Mouse (Mus musculus): Measurements from ENCODE around the gene Slc16a13. TPM values are rescaled to one million over a fixed set of nuclear protein-coding genes. Genes with fewer than 3 reads are reported as not detected.
"Not testable (repeated sequence)": the region's sequence is repeated elsewhere in the genome, so short reads cannot be mapped to it uniquely, and the experiment has no call there.

Slc16a13 gene
- polyA plus RNA-seq, 1 experiment from 2014 or later = 5.2 TPM

GRCm38 (mm10) chr11:70185120-70185519 lies 35.7 kb downstream of the Slc16a13 start:
- Histone ChIP-seq H3K9me3 (replicated peaks) (no peaks in the 10 kb centered on the region), H3K27me3 (no peaks in the 10 kb centered on the region), H3K27ac (no peak overlapping the region), H3K36me3 (no peaks in the 10 kb centered on the region), H3K9ac (no peak overlapping the region), H3K4me3 (no peak overlapping the region), H3K4me1 (replicated peaks) (no peaks in the 10 kb centered on the region), H3K4me2 (no peak overlapping the region)
- ATAC-seq (replicated peaks; ENCODE audit: insufficient number of reproducible peaks, insufficient read depth, low FRiP score, low read depth) = no peak
- WGBS = 60% methylated on average over 7 of the region's 7 CpGs

DNA sequence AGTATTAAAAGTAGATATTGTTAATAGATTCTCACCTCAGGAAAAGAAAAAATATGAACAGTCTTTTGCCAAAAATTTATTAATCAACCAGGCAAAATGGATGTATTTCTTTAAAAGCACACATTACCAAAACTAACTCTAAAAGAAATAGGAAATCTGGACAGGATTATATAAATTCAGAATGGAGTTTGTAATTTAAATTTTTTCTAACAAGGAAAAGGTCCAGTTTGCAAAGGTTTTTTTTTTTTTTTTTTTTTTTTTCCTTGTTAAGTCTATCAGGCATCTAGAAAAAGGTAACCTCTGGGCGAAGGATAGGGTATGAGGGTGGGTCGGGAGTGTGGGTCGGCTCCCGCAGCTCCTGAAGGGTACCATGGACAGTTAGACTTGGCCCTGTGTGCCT lies 40.4 kb downstream of the Slc16a13 start:
- H3K4me2 ChIP-seq = no peak overlapping the region
- no peak overlapping the region for H3K9ac ChIP-seq
- no peaks in the 10 kb centered on the region for H3K27me3 ChIP-seq
- H3K27ac ChIP-seq = no peak overlapping the region
- no peaks in the 10 kb centered on the region for H3K36me3 ChIP-seq
- no peaks in the 10 kb centered on the region; the same call in 1 of the 2 replicates for H3K9me3 ChIP-seq (replicated peaks)
- no peak for ATAC-seq (replicated peaks; ENCODE audit: insufficient number of reproducible peaks, insufficient read depth, low FRiP score, low read depth)
- 87% methylated on average over 4 of the region's 4 CpGs for WGBS
- H3K4me1 ChIP-seq (replicated peaks) = no peaks in the 10 kb centered on the region
- no peak overlapping the region for H3K4me3 ChIP-seq

DNA sequence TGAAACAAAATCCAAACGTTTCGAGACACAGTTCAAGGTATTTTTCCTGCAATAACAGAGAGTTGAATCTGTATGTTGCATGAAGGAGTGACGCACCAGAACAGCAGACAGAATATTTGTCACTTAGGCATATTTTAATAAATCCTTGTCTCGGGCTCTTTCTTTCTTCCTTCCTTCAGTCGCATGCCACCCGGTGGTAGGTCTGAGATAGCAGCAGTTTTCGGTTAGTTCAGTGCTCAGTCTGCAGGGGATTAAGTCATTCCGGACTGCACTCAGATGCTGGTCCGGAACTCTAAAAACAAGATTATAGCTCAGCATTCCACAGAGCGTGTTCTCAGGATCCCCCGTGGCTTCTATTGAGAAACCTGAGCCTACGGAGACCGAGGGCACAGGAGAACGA lies 41.5 kb downstream of the Slc16a13 start:
- Histone ChIP-seq H3K27ac (no peak overlapping the region), H3K4me2 (no peak overlapping the region), H3K36me3 (no peaks in the 10 kb centered on the region), H3K4me1 (replicated peaks) (no peaks in the 10 kb centered on the region), H3K27me3 (no peaks in the 10 kb centered on the region), H3K9me3 (replicated peaks) (no peaks in the 10 kb centered on the region; the same call in 1 of the 2 replicates), H3K9ac (no peak overlapping the region), H3K4me3 (no peak overlapping the region)
- WGBS = 43% methylated on average over 14 of the region's 14 CpGs
- no peak for ATAC-seq (replicated peaks; ENCODE audit: insufficient number of reproducible peaks, insufficient read depth, low FRiP score, low read depth)

DNA sequence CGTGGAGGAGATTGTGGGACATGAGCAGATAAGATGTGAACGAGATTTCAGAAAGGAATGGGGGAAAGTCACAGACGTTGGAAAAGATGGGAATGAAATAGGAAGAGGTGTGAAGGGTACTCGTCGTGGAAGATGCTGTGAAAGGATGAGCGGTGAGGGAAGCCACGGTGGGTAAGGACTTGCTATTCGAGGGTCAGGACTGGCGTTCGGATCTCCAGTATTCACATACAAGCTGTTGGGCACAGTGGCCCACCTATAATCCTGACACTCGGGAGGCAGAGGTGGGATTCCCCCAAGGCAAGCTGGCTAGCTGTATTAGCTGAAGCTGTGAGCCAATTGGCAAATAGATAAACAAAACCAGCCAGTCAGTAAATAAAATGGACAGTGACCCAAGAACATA lies 42.1 kb downstream of the Slc16a13 start:
- Histone ChIP-seq H3K9ac (no peak overlapping the region), H3K4me1 (replicated peaks) (no peaks in the 10 kb centered on the region), H3K4me2 (no peak overlapping the region), H3K27me3 (no peaks in the 10 kb centered on the region), H3K36me3 (no peaks in the 10 kb centered on the region), H3K27ac (no peak overlapping the region), H3K4me3 (no peak overlapping the region), H3K9me3 (replicated peaks) (no peaks in the 10 kb centered on the region; the same call in 1 of the 2 replicates)
- 71% methylated on average over 11 of the region's 11 CpGs for WGBS
- no peak for ATAC-seq (replicated peaks; ENCODE audit: insufficient number of reproducible peaks, insufficient read depth, low FRiP score, low read depth)

DNA sequence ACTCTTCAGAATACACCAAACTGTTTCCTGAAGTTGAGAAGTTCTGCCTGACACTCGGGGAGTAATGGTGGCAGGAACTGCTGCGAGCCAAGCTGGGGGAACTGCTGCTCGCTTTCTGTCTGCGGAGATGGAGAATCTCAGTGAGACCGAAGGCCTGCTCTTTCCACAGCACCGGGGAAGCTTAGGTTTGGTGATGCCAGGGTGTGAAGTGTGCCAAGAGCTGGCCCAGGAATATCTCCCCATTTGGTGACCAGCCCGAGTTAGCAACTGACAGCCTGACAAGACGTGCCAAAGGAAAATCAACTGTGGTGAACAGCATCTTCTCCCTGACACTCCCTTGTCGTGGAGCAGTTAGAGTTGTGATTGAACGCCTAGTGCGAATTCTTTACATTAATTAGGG lies 42.6 kb downstream of the Slc16a13 start:
- Histone ChIP-seq H3K27me3 (no peaks in the 10 kb centered on the region), H3K4me3 (no peak overlapping the region), H3K4me1 (replicated peaks) (no peaks in the 10 kb centered on the region), H3K4me2 (no peak overlapping the region), H3K9me3 (replicated peaks) (no peaks in the 10 kb centered on the region; the same call in 1 of the 2 replicates), H3K27ac (no peak overlapping the region), H3K9ac (no peak overlapping the region), H3K36me3 (no peaks in the 10 kb centered on the region)
- ATAC-seq (replicated peaks; ENCODE audit: insufficient number of reproducible peaks, insufficient read depth, low FRiP score, low read depth) = no peak
- 82% methylated on average over 11 of the region's 11 CpGs for WGBS

DNA sequence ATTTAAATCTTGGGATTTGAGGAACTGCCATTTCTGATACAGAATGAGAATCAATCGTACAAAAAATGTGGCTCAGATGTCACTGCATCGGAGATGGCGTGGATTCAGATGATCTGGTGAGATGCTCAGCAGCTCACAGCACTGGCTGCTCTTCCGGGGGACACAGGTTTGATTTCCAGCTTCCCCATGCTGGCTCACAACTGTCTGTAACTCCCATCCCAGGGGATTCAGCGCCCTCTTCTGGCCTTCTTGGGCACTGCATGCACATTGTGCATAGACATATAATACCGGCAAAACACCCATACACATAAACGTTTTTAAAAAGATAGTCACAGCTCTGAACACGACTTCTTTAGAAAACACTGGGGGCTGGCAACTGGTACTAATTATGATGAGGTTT lies 43.2 kb downstream of the Slc16a13 start:
- no peaks in the 10 kb centered on the region for H3K36me3 ChIP-seq
- no peak overlapping the region for H3K4me3 ChIP-seq
- 71% methylated on average over 8 of the region's 8 CpGs for WGBS

GRCm38 (mm10) chr11:70174491-70174890 lies 46.4 kb downstream of the Slc16a13 start:
- Histone ChIP-seq H3K27ac (no peak overlapping the region), H3K4me3 (no peak overlapping the region), H3K9ac (no peak overlapping the region), H3K4me1 (replicated peaks) (no peaks in the 10 kb centered on the region), H3K4me2 (no peak overlapping the region), H3K27me3 (no peaks in the 10 kb centered on the region), H3K36me3 (no peaks in the 10 kb centered on the region), H3K9me3 (replicated peaks) (no peaks in the 10 kb centered on the region; the same call in 1 of the 2 replicates)
- WGBS = 79% methylated on average over 4 of the region's 4 CpGs
- ATAC-seq (replicated peaks; ENCODE audit: insufficient number of reproducible peaks, insufficient read depth, low FRiP score, low read depth) = no peak

More for the DNA sequence above, 43.2 kb downstream of the Slc16a13 start:
- Histone ChIP-seq H3K9me3 (replicated peaks) (no peaks in the 10 kb centered on the region; the same call in 1 of the 2 replicates), H3K9ac (no peak overlapping the region), H3K27me3 (no peaks in the 10 kb centered on the region), H3K27ac (no peak overlapping the region), H3K4me2 (no peak overlapping the region), H3K4me1 (replicated peaks) (no peaks in the 10 kb centered on the region)
- no peak for ATAC-seq (replicated peaks; ENCODE audit: insufficient number of reproducible peaks, insufficient read depth, low FRiP score, low read depth)

DNA sequence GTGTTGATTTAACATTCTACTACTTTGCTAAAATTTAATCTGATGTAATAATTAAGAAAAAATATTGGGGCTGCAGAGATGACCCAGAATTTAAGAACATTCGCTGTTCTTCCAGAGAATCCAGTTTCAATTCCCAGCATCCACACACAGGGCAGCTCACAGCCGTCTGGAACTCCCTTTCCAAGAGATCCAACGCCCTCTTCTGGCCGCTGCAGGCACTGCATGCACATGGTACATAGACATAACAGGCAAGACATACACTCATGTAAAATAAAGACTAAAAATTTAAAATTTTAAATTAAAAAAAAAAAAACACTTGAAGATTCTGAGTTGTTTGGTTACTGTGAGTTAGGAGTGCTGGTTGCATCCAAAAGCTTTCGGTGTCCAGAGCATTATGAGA lies 48.6 kb downstream of the Slc16a13 start:
- WGBS = 53% methylated on average over 5 of the region's 5 CpGs
- ATAC-seq (replicated peaks; ENCODE audit: insufficient number of reproducible peaks, insufficient read depth, low FRiP score, low read depth) = no peak
- no peaks in the 10 kb centered on the region for H3K9me3 ChIP-seq (replicated peaks)

DNA sequence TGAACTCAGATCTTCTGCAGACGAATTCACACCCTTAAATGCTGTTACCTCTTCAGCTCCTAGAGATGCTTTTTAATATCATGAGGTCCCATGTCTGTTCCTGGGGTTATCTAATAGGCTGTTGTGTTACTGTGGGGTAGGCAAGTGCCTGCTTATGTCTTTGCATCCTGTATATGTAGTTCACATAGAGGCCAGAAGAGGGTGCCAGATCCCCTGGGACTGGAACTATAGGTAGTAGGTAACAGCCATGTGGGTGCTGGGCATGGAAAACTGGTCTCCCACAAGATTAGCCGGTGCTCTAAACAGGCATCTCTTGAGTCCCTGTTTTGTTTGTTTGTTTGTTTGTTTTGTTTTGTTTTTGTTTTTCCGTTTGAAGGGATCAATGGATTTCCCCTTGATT lies 49.0 kb downstream of the Slc16a13 start:
- H3K27me3 ChIP-seq = peaks cover 8% of the 10 kb centered on the region; the same call in 1 of the 2 replicates
- H3K27ac ChIP-seq = no peak overlapping the region
- H3K36me3 ChIP-seq = no peaks in the 10 kb centered on the region
- no peak overlapping the region for H3K4me3 ChIP-seq
- ATAC-seq (replicated peaks; ENCODE audit: insufficient number of reproducible peaks, insufficient read depth, low FRiP score, low read depth) = no peak
- H3K4me2 ChIP-seq = no peak overlapping the region
- no peak overlapping the region for H3K9ac ChIP-seq
- 49% methylated on average over 3 of the region's 3 CpGs for WGBS
- H3K9me3 ChIP-seq (replicated peaks) = no peaks in the 10 kb centered on the region
- H3K4me1 ChIP-seq (replicated peaks) = no peaks in the 10 kb centered on the region

More for the DNA sequence above, 48.6 kb downstream of the Slc16a13 start:
- H3K27me3 ChIP-seq = peaks cover 8% of the 10 kb centered on the region; the same call in 1 of the 2 replicates
- H3K36me3 ChIP-seq = no peaks in the 10 kb centered on the region
- no peak overlapping the region for H3K4me2 ChIP-seq
- H3K4me3 ChIP-seq = no peak overlapping the region
- no peak overlapping the region for H3K9ac ChIP-seq
- H3K4me1 ChIP-seq (replicated peaks) = no peaks in the 10 kb centered on the region
- no peak overlapping the region for H3K27ac ChIP-seq

GRCm38 (mm10) chr11:70171181-70171580 lies 49.7 kb downstream of the Slc16a13 start:
- Histone ChIP-seq H3K4me1 (replicated peaks) (no peaks in the 10 kb centered on the region), H3K4me3 (no peak overlapping the region), H3K9me3 (replicated peaks) (no peaks in the 10 kb centered on the region), H3K36me3 (no peaks in the 10 kb centered on the region), H3K9ac (no peak overlapping the region), H3K27me3 (peaks cover 8% of the 10 kb centered on the region; the same call in 1 of the 2 replicates), H3K4me2 (no peak overlapping the region), H3K27ac (no peak overlapping the region)
- 77% methylated on average over 7 of the region's 7 CpGs for WGBS
- no peak for ATAC-seq (replicated peaks; ENCODE audit: insufficient number of reproducible peaks, insufficient read depth, low FRiP score, low read depth)

DNA sequence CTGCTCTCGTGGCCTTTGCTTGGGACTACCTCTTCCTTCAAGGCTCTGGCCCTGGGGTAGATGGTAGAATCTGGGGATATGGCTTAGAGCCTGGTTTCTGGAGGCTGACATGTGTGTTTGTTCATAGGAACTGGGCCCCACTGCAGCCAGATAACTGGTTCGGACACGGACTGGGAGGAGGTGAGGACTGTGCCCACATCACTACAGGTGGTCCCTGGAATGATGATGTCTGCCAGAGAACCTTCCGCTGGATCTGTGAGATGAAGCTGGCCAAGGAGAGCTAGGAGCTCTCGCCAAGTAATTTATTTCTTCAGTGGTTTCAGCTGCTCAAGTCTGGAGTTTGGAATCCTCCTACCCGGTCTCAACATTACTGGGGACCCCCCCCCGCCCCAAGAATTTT lies 50.6 kb downstream of the Slc16a13 start:
- Histone ChIP-seq H3K4me3 (no peak overlapping the region), H3K36me3 (no peaks in the 10 kb centered on the region), H3K4me1 (replicated peaks) (no peaks in the 10 kb centered on the region), H3K4me2 (no peak overlapping the region), H3K27ac (no peak overlapping the region), H3K9me3 (replicated peaks) (no peaks in the 10 kb centered on the region), H3K9ac (no peak overlapping the region), H3K27me3 (peaks cover 8% of the 10 kb centered on the region; the same call in 1 of the 2 replicates)
- no peak for ATAC-seq (replicated peaks; ENCODE audit: insufficient number of reproducible peaks, insufficient read depth, low FRiP score, low read depth)
- WGBS = 72% methylated on average over 7 of the region's 7 CpGs

DNA sequence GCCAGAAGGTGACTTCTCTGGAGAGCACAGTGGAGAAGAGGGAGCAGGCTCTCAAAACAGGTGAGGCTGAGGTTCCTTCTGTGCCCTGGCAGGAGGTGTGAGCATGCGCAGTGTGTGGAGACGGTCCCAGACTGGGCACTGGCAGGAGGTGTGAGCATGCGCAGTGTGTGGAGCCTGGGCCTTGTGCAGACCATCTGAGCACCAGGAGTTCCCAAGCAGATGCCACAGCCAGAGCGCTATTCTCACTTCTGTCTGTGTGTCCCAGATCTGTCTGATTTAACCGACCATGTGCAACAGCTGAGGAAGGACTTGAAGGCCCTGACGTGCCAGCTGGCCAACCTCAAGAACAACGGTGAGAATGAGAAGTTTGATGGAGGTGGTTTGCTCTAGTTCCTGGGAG lies 51.4 kb downstream of the Slc16a13 start:
- not testable (repeated sequence) for H3K4me1 ChIP-seq (replicated peaks); ATAC-seq (replicated peaks; ENCODE audit: insufficient number of reproducible peaks, insufficient read depth, low FRiP score, low read depth)
- 85% methylated on average over 7 of the region's 7 CpGs for WGBS

More for the DNA sequence above, 51.4 kb downstream of the Slc16a13 start:
- H3K27me3 ChIP-seq; H3K9me3 ChIP-seq (replicated peaks); H3K9ac ChIP-seq; H3K4me3 ChIP-seq; H3K36me3 ChIP-seq; H3K4me2 ChIP-seq; H3K27ac ChIP-seq: not testable (repeated sequence)

All from heart, embryonic 15.5 days (tissue).